Mouse (Mus musculus) CD8-positive naive resting alpha-beta T cell, adult 2 months (primary cell): Measurements from ENCODE around the gene Stat2.
A peak's percentile ranks its signal among the peaks of the same experiment; 100 is the strongest.

Experiments
- DNase-seq, 2 experiments: peaks; one replicate each; pipeline ENCODE4 v3.0.0; 2022; ENCODE audit warnings: low read depth in 2 of 2, low spot score in 2 of 2

Stat2 gene

GRCm38 (mm10) chr10:128337306-128338181 is 67.2 kb downstream of the Stat2 start, which contains the start of gene Cs:
TSS of gene Cs (plus strand) at chr10:128337734.
- DNase-seq: peak; percentile 93 to 97

GRCm38 (mm10) chr10:128338415-128338814 is 68.1 kb downstream of the Stat2 start:
- DNase-seq: no peak

GRCm38 (mm10) chr10:128338948-128339347 is 68.6 kb downstream of the Stat2 start:
- DNase-seq: no peak

- no peak for DNase-seq
Observed at GRCm38 (mm10) chr10:128340257-128340656, 69.9 kb downstream of the Stat2 start.
